Mouse (Mus musculus): ENCODE measurements around the gene Pwp1. TPM values are rescaled to one million over a fixed set of nuclear protein-coding genes. Genes with fewer than 3 reads are reported as not detected.

The Pwp1 gene
- polyA plus RNA-seq, 1 experiment from 2014 or later, result 106 TPM

DNA sequence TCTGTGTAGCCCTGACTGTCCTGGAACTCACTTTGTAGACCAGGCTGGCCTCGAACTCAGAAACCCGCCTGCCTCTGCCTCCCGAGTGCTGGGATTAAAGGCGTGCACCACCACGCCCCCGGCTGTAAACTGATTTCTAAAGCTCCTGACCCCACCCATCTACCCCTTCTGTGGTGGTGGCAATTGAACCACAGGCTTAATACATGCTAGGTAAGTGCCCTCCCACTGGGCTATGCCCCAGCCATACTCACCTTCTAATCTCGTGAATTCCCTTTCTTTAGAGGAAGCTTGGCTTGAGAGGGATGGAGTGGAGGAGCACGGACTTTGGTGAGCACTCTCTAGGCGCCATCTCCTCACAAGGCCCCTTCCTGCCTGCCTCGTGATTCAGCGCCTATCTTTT lies 100.7 kb downstream of the Pwp1 start:
- DNase-seq (ENCODE audit: low spot score) (no peak), ATAC-seq (ENCODE audit: insufficient number of reproducible peaks, low FRiP score, low TSS enrichment, low read depth) (no peak)
- Histone ChIP-seq H3K4me3 (ENCODE audit: low read depth, low read length) (no peak overlapping the region), H3K4me2 (ENCODE audit: low read depth, severe bottlenecking) (no peak overlapping the region), H3K36me3 (ENCODE audit: control insufficient read depth, insufficient read depth, low read length) (no peaks in the 10 kb centered on the region), H3K27ac (replicated peaks; ENCODE audit: low read depth, low read length) (no peak overlapping the region), H3K27me3 (ENCODE audit: control insufficient read depth, insufficient read depth, low read length) (peaks cover 12% of the 10 kb centered on the region), H3K9me3 (ENCODE audit: control insufficient read depth, low read length) (no peaks in the 10 kb centered on the region), H3K9ac (ENCODE audit: low read length) (no peak overlapping the region), H3K4me1 (ENCODE audit: control insufficient read depth, insufficient read depth, low read length) (no peaks in the 10 kb centered on the region)
- 88% methylated on average over 11 of the region's 11 CpGs for WGBS

DNA sequence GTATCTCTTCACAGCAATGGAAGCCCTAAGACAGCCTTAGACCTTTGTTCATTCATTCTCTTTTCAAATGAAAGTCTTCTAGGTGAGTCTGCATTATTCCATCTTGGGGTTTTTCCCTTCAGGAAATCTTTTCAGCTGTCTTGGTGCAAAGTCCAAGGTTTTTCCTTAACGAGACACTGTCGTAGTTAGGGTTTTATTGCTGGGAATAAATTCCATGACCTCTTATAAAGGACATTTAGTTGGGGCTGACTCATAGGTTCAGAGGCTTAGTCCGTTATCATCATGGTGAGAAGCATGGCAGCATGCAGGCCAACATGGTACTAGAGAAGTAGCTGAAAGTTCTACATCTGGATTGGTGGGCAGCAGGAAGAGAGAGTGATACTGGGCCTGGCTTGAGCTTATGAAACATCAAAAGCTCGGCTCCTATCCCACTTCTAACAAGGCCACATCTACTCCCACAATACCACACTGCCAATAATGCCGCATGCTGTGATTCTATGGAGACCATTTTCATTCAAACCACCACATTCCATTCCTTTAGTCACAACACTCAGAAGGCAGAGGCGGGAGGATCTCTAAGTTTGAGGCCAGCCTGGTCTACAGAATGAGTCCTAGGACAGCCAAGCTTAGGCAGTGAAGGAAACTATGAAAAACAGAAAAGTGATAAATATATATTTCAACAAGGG lies 107.1 kb downstream of the Pwp1 start:
- WGBS, result 87% methylated on average over 6 of the region's 6 CpGs
- Histone ChIP-seq H3K27ac (replicated peaks; ENCODE audit: low read depth, low read length) (no peak overlapping the region), H3K9me3 (ENCODE audit: control insufficient read depth, low read length) (no peaks in the 10 kb centered on the region; the same call in 1 of the 2 replicates), H3K4me1 (ENCODE audit: control insufficient read depth, insufficient read depth, low read length) (no peaks in the 10 kb centered on the region), H3K4me3 (ENCODE audit: low read depth, low read length) (no peak overlapping the region), H3K4me2 (ENCODE audit: low read depth, severe bottlenecking) (no peak overlapping the region), H3K36me3 (ENCODE audit: control insufficient read depth, insufficient read depth, low read length) (peaks cover 34% of the 10 kb centered on the region), H3K27me3 (ENCODE audit: control insufficient read depth, insufficient read depth, low read length) (no peaks in the 10 kb centered on the region), H3K9ac (ENCODE audit: low read length) (no peak overlapping the region)
- DNase-seq (ENCODE audit: low spot score), result no peak
- no peak for ATAC-seq (ENCODE audit: insufficient number of reproducible peaks, low FRiP score, low TSS enrichment, low read depth)

Other genes starting within 250 kb of the Pwp1 start
- gene Prdm4, start 87.6 kb downstream of the Pwp1 start, polyA plus RNA-seq (2014; fragmentation: Nextera tagmentation; extraction: Ambion mirVana), result 35.8 and 36.8 TPM in 2 replicates
- gene Ascl4, start 98.2 kb downstream of the Pwp1 start, polyA plus RNA-seq (2014; fragmentation: Nextera tagmentation; extraction: Ambion mirVana), result 0.14 and 0.15 TPM in 2 replicates
- gene Rtcb, start 128.3 kb downstream of the Pwp1 start, polyA plus RNA-seq (2014; fragmentation: Nextera tagmentation; extraction: Ambion mirVana), result 213 and 215 TPM in 2 replicates
- 0.05 TPM in 1 of 2 replicates, not detected in the other for gene Bpifc, start 182.4 kb downstream of the Pwp1 start, polyA plus RNA-seq (2014; fragmentation: Nextera tagmentation; extraction: Ambion mirVana)
- gene Fbxo7, start 192.5 kb downstream of the Pwp1 start, polyA plus RNA-seq (2014; fragmentation: Nextera tagmentation; extraction: Ambion mirVana), result 18.8 and 24.0 TPM in 2 replicates